Mouse (Mus musculus): Measurements from ENCODE around the gene Gm3854. TPM values are rescaled to one million over a fixed set of nuclear protein-coding genes. Genes with fewer than 3 reads are reported as not detected.
"Not testable (repeated sequence)": the region's sequence is repeated elsewhere in the genome, so short reads cannot be mapped to it uniquely, and the experiment has no call there.

Gm3854 gene
- polyA plus RNA-seq, 1 experiment from 2014 or later: 2.8 TPM

- Histone ChIP-seq H3K4me1 (peaks cover 12% of the 10 kb centered on the region; the same call in 1 of the 2 replicates), H3K27ac (peak within 1 kb of the TSS; percentile 80), H3K9me3 (replicated peaks) (no peaks in the 10 kb centered on the region), H3K36me3 (no peaks in the 10 kb centered on the region), H3K4me3 (peak within 1 kb of the TSS; percentile 61), H3K27me3 (ENCODE audit: low read depth, poor library complexity, severe bottlenecking) (no peaks in the 10 kb centered on the region)
- DNase-seq (ENCODE audit: low spot score): peak; percentile 84
- WGBS: under 1% methylated on average over 23 of the region's 23 CpGs
Measured at GRCm38 (mm10) chr7:6363047-6363488, 19.5 kb downstream of the Gm3854 start, which contains the start of gene Zfp78. Zfp78 (plus strand) TSS chr7:6363280.

DNA sequence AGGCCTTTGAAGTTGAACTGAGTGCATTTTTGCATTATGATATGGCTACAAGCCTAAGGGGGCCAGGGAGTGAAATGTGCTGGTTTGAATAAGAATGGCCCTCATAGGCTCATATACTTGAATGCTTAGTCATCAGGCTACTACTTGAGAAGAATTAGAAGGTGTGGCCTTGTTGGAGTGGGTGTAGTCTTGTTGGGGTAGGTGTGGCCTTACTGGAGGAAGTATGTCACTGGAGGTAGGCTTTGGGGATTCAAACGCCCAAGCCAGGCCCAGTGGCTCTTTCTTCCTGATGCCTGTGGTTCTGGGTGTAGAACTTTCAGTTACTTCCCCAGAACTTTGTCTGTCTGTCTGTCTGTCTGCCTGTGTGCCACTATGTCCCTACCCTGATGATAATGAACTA is 21.2 kb downstream of the Gm3854 start:
- Histone ChIP-seq H3K4me3 (no peak overlapping the region), H3K27me3 (ENCODE audit: low read depth, poor library complexity, severe bottlenecking) (no peaks in the 10 kb centered on the region), H3K27ac (no peak overlapping the region), H3K9me3 (replicated peaks) (no peaks in the 10 kb centered on the region), H3K36me3 (no peaks in the 10 kb centered on the region), H3K4me1 (peaks cover 12% of the 10 kb centered on the region; the same call in 1 of the 2 replicates)
- 76% methylated on average over 1 of the region's 1 CpGs for WGBS
- DNase-seq (ENCODE audit: low spot score): no peak

- no peaks in the 10 kb centered on the region for H3K36me3 ChIP-seq
- H3K27ac ChIP-seq: no peak overlapping the region
- DNase-seq (ENCODE audit: low spot score): no peak
- H3K27me3 ChIP-seq (ENCODE audit: low read depth, poor library complexity, severe bottlenecking): no peaks in the 10 kb centered on the region
- peaks cover 7% of the 10 kb centered on the region; the same call in 1 of the 2 replicates for H3K4me1 ChIP-seq
- no peak overlapping the region for H3K4me3 ChIP-seq
- WGBS: 91% methylated on average over 5 of the region's 5 CpGs
- no peaks in the 10 kb centered on the region for H3K9me3 ChIP-seq (replicated peaks)
Measured at GRCm38 (mm10) chr7:6367185-6367584, 23.6 kb downstream of the Gm3854 start.

- not testable (repeated sequence) for H3K27ac ChIP-seq; H3K27me3 ChIP-seq (ENCODE audit: low read depth, poor library complexity, severe bottlenecking); H3K36me3 ChIP-seq; H3K9me3 ChIP-seq (replicated peaks); DNase-seq (ENCODE audit: low spot score); H3K4me3 ChIP-seq; H3K4me1 ChIP-seq
- WGBS: 88% methylated on average over 5 of the region's 5 CpGs
Measured at GRCm38 (mm10) chr7:6368146-6368545, 24.6 kb downstream of the Gm3854 start.

DNA sequence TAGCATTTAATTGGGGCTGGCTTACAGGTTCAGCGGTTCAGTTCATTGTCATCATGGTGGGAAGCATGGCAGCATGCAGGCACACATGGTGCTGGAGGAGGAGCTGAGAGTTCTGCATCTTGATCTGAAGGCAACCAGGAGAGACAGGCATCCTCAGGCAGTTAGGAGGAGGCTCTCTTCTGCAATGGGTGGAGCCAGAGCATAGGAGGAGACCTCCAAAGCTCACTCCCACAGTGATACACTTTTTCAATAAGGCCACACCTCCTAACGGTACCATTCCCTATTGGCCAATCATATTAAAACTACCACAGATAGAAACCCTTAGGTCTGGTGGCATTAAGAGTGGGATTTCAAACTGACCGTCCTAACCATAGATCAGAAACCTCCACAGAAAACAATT is 25.9 kb downstream of the Gm3854 start:
- Histone ChIP-seq H3K27me3 (ENCODE audit: low read depth, poor library complexity, severe bottlenecking) (no peaks in the 10 kb centered on the region), H3K4me1 (no peaks in the 10 kb centered on the region), H3K27ac (no peak overlapping the region), H3K4me3 (no peak overlapping the region), H3K36me3 (no peaks in the 10 kb centered on the region), H3K9me3 (replicated peaks) (no peaks in the 10 kb centered on the region)
- 82% methylated on average over 3 of the region's 3 CpGs for WGBS
- no peak for DNase-seq (ENCODE audit: low spot score)

DNA sequence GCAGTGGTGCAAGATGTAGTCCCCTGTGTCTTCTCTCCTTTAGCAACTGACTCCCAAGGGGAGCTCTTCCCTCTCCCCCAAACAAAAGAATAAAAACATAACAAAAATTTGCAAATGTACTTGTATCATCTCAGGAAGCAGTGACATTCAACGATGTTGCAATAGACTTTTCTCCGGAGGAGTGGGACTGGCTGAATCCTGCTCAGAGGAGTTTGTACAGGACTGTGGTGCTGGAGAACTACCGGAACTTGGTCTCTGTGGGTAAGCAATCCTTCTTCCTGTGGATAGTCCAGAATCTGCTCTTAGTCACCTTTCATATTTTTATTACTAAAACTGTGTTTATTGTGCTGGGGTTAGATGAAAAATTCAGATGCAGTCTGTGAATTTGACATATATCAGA is 29.4 kb downstream of the Gm3854 start:
- no peaks in the 10 kb centered on the region for H3K4me1 ChIP-seq
- no peaks in the 10 kb centered on the region for H3K9me3 ChIP-seq (replicated peaks)
- DNase-seq (ENCODE audit: low spot score): no peak
- 91% methylated on average over 3 of the region's 3 CpGs for whole genome bisulfite sequencing
- H3K4me3 ChIP-seq: no peak overlapping the region
- no peaks in the 10 kb centered on the region for H3K36me3 ChIP-seq
- no peaks in the 10 kb centered on the region for H3K27me3 ChIP-seq (ENCODE audit: low read depth, poor library complexity, severe bottlenecking)
- H3K27ac ChIP-seq: no peak overlapping the region

DNA sequence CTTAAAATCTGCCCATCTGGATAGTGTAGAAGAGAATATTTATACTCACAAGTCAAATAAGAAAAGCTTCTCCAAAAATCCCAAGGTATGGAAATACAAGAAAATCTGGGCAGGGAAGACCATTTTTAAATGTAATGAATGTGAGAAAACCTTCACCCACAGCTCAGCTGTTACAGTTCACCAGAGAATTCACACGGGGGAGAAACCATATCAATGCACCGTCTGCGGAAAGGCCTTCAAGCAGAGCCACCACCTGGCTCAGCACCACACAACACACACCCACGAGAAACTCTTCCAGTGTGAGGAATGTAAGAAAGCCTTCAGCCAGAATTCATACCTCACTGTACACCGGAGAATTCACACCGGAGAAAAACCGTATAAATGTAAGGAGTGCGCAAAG is 34.9 kb downstream of the Gm3854 start:
- no peak for DNase-seq (ENCODE audit: low spot score)
- Histone ChIP-seq H3K27me3 (ENCODE audit: low read depth, poor library complexity, severe bottlenecking) (no peaks in the 10 kb centered on the region), H3K36me3 (no peaks in the 10 kb centered on the region), H3K9me3 (replicated peaks) (no peaks in the 10 kb centered on the region), H3K4me3 (no peak overlapping the region), H3K27ac (no peak overlapping the region), H3K4me1 (peaks cover 10% of the 10 kb centered on the region)
- 85% methylated on average over 8 of the region's 8 CpGs for WGBS

DNA sequence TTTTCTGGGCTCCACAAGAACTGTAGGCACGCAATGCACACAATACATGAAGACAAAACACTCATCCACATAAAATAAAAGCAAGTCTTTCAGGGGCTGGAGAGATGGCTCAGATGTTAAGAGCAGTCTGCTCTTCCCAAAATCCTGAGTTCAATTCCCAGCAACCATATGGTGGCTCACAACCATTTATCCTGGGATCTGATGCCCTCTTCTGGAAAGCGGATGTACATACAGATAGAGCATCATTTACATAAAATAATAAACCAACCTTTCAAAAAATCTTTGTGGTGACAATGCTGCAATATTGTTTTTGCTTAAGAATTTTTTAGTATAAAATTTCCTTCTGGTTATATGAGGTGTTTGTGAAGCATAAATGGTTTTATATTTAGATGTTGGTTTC is 37.9 kb downstream of the Gm3854 start:
- H3K27ac ChIP-seq: no peak overlapping the region
- H3K4me1 ChIP-seq: peaks cover 14% of the 10 kb centered on the region
- 78% methylated on average over 2 of the region's 2 CpGs for WGBS
- no peaks in the 10 kb centered on the region for H3K27me3 ChIP-seq (ENCODE audit: low read depth, poor library complexity, severe bottlenecking)
- H3K4me3 ChIP-seq: no peak overlapping the region
- no peaks in the 10 kb centered on the region for H3K9me3 ChIP-seq (replicated peaks)
- H3K36me3 ChIP-seq: no peaks in the 10 kb centered on the region
- no peak for DNase-seq (ENCODE audit: low spot score)

DNA sequence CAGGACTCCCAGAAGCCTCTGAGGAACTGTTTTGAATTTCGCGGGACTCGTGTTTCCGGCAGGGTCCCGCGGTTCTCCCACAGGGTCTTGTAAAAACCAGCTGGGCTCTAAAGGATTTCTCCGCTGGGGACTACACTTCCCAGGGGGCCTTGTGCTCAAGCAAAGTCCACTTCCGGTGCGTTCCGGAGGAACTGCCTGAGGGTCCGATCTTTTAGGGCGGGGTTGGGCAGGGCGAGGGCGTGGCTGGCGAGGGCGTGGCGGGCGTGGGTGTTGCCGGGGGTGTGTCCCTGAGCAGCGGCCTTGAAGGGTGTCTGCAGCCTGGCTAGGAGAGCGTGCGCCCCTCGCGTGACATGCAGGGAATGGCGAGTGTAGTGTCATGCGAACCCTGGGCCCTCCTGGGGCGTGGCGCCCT is 39.5 kb downstream of the Gm3854 start, which contains the start of gene Zfp28:
TSS of gene Zfp28 (plus strand) at position 252 of the 412 bp plus-strand sequence.
- peaks cover 8% of the 10 kb centered on the region for H3K36me3 ChIP-seq
- H3K27me3 ChIP-seq (ENCODE audit: low read depth, poor library complexity, severe bottlenecking): no peaks in the 10 kb centered on the region
- H3K4me3 ChIP-seq: peak within 1 kb of the TSS; percentile 62
- peaks cover 14% of the 10 kb centered on the region for H3K4me1 ChIP-seq
- no peaks in the 10 kb centered on the region for H3K9me3 ChIP-seq (replicated peaks)
- under 1% methylated on average over 27 of the region's 28 CpGs for WGBS
- peak within 1 kb of the TSS; percentile 80 for H3K27ac ChIP-seq
- peak; percentile 99 for DNase-seq (ENCODE audit: low spot score)

GRCm38 (mm10) chr7:6384011-6384410 is 40.5 kb downstream of the Gm3854 start:
- DNase-seq (ENCODE audit: low spot score): no peak
- Histone ChIP-seq H3K27ac (peak overlapping the region; percentile 80; the same call in 1 of the 2 replicates), H3K36me3 (peaks cover 8% of the 10 kb centered on the region), H3K9me3 (replicated peaks) (no peaks in the 10 kb centered on the region), H3K27me3 (ENCODE audit: low read depth, poor library complexity, severe bottlenecking) (no peaks in the 10 kb centered on the region), H3K4me3 (peak overlapping the region; percentile 62), H3K4me1 (peaks cover 14% of the 10 kb centered on the region)
- WGBS: 72% methylated on average over 8 of the region's 8 CpGs

- Histone ChIP-seq H3K4me1 (peaks cover 13% of the 10 kb centered on the region), H3K27ac (no peak overlapping the region), H3K36me3 (peaks cover 34% of the 10 kb centered on the region), H3K4me3 (no peak overlapping the region), H3K27me3 (ENCODE audit: low read depth, poor library complexity, severe bottlenecking) (no peaks in the 10 kb centered on the region), H3K9me3 (replicated peaks) (no peaks in the 10 kb centered on the region)
- DNase-seq (ENCODE audit: low spot score): no peak
- 94% methylated on average over 8 of the region's 8 CpGs for WGBS
Measured at GRCm38 (mm10) chr7:6386995-6387394, 43.4 kb downstream of the Gm3854 start.

DNA sequence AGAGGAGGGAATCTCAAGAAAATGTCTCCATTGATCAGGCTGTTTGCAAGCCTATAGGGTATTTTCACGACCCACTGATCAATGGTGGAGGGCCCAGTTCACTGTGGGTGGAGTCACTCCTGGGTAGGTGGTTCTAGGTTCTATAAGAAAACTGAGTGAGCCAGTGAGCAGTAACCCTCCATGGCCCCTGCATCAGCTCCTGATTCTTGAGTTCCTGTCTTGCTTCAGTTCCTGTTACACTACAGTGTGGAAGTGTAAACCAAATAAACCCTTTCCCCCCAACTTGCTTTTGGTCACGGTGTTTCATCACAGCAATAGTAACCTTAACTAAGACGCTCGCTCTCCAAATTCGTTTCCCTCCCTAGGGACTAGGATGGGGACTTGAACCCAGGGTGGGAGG is 45.4 kb downstream of the Gm3854 start:
- H3K4me3 ChIP-seq: no peak overlapping the region
- no peaks in the 10 kb centered on the region for H3K27me3 ChIP-seq (ENCODE audit: low read depth, poor library complexity, severe bottlenecking)
- no peaks in the 10 kb centered on the region for H3K9me3 ChIP-seq (replicated peaks)
- DNase-seq (ENCODE audit: low spot score): no peak
- peaks cover 54% of the 10 kb centered on the region for H3K36me3 ChIP-seq
- no peak overlapping the region for H3K27ac ChIP-seq
- 89% methylated on average over 5 of the region's 5 CpGs for WGBS
- H3K4me1 ChIP-seq: no peaks in the 10 kb centered on the region

GRCm38 (mm10) chr7:6389449-6389848 is 45.9 kb downstream of the Gm3854 start:
- H3K27ac ChIP-seq: no peak overlapping the region
- no peaks in the 10 kb centered on the region for H3K4me1 ChIP-seq
- H3K9me3 ChIP-seq (replicated peaks): no peaks in the 10 kb centered on the region
- WGBS: 67% methylated on average over 5 of the region's 5 CpGs
- H3K36me3 ChIP-seq: peaks cover 58% of the 10 kb centered on the region
- no peak overlapping the region for H3K4me3 ChIP-seq
- no peak for DNase-seq (ENCODE audit: low spot score)
- H3K27me3 ChIP-seq (ENCODE audit: low read depth, poor library complexity, severe bottlenecking): no peaks in the 10 kb centered on the region

All from limb, embryonic 10.5 days (tissue).